Mouse (Mus musculus) urinary bladder, postnatal 4 days (tissue): ENCODE measurements around the gene Polr2b.

ENCODE experiments used
- DNase-seq, 2 experiments: peaks; one replicate each; pipeline ENCODE4 v3.0.0; 2021 to 2022; ENCODE audit warnings: low spot score in 2 of 2

Gene Polr2b

GRCm38 (mm10) chr5:77292803-77293522 lies 17.0 kb upstream of the Polr2b start:
- no peak for DNase-seq

GRCm38 (mm10) chr5:77299486-77299885 lies 10.5 kb upstream of the Polr2b start:
- no peak for DNase-seq

- no peak for DNase-seq
These were observed 8.5 kb upstream of the Polr2b start for GRCm38 (mm10) chr5:77301296-77301903.

GRCm38 (mm10) chr5:77307821-77308553 lies 2.0 kb upstream of the Polr2b start:
- no peak for DNase-seq

GRCm38 (mm10) chr5:77309051-77309906 lies 668 bp upstream of the Polr2b start:
- DNase-seq, result peak; percentile 25 to 61

GRCm38 (mm10) chr5:77314206-77314605 lies 4.3 kb downstream of the Polr2b start:
- DNase-seq, result no peak

GRCm38 (mm10) chr5:77314986-77315385 lies 5.0 kb downstream of the Polr2b start:
- no peak for DNase-seq

GRCm38 (mm10) chr5:77324936-77325335 lies 15.0 kb downstream of the Polr2b start:
- no peak for DNase-seq

- no peak for DNase-seq
These were observed 20.2 kb downstream of the Polr2b start for GRCm38 (mm10) chr5:77330154-77330553.

- DNase-seq, result no peak
These were observed 30.1 kb downstream of the Polr2b start for GRCm38 (mm10) chr5:77340033-77340432.

GRCm38 (mm10) chr5:77348901-77349300 lies 39.0 kb downstream of the Polr2b start:
- DNase-seq, result no peak

- no peak for DNase-seq
These were observed 40.2 kb downstream of the Polr2b start for GRCm38 (mm10) chr5:77349971-77350658.

GRCm38 (mm10) chr5:77351691-77352090 lies 41.7 kb downstream of the Polr2b start:
- no peak for DNase-seq

GRCm38 (mm10) chr5:77354361-77354787 lies 44.4 kb downstream of the Polr2b start:
- peak; percentile 79 to 86 for DNase-seq

- DNase-seq, result no peak
These were observed 45.6 kb downstream of the Polr2b start for GRCm38 (mm10) chr5:77355307-77356265.

- peak in 1 of 2 experiments; percentile 63 for DNase-seq
These were observed 47.6 kb downstream of the Polr2b start for GRCm38 (mm10) chr5:77357405-77358149.

GRCm38 (mm10) chr5:77358347-77358746 lies 48.4 kb downstream of the Polr2b start:
- DNase-seq, result peak; percentile 62 to 70

GRCm38 (mm10) chr5:77359971-77360370 lies 50.0 kb downstream of the Polr2b start:
- no peak for DNase-seq

- no peak for DNase-seq
These were observed 51.1 kb downstream of the Polr2b start for GRCm38 (mm10) chr5:77361006-77361405.
